Mouse (Mus musculus): ENCODE data around the gene Dis3l2. TPM values are rescaled to one million over a fixed set of nuclear protein-coding genes. Genes with fewer than 3 reads are reported as not detected.

The Dis3l2 gene
- total RNA-seq, 2 experiments from 2014 or later = 25.1 to 25.6 TPM

- DNase-seq (ENCODE audit: low spot score in 2 of 2) = peak; percentile 16 to 45
These were observed 210.3 kb downstream of the Dis3l2 start for GRCm38 (mm10) chr1:86913896-86914295.

GRCm38 (mm10) chr1:86914697-86915096 lies 211.1 kb downstream of the Dis3l2 start:
- DNase-seq (ENCODE audit: low spot score in 2 of 2) = no peak

- DNase-seq (ENCODE audit: low spot score in 2 of 2) = no peak
These were observed 212.9 kb downstream of the Dis3l2 start for GRCm38 (mm10) chr1:86916355-86916984.

- no peak for DNase-seq (ENCODE audit: low spot score in 2 of 2)
These were observed 222.2 kb downstream of the Dis3l2 start for GRCm38 (mm10) chr1:86925776-86926175.

GRCm38 (mm10) chr1:86931606-86932379 lies 228.2 kb downstream of the Dis3l2 start:
- DNase-seq (ENCODE audit: low spot score in 2 of 2) = peak; percentile 44 to 45

- no peak for DNase-seq (ENCODE audit: low spot score in 2 of 2)
These were observed 229.2 kb downstream of the Dis3l2 start for GRCm38 (mm10) chr1:86932810-86933209.

- DNase-seq (ENCODE audit: low spot score in 2 of 2) = no peak
These were observed 230.0 kb downstream of the Dis3l2 start for GRCm38 (mm10) chr1:86933656-86934055.

GRCm38 (mm10) chr1:86951501-86952205 lies 248.0 kb downstream of the Dis3l2 start:
- DNase-seq (ENCODE audit: low spot score in 2 of 2) = no peak

- DNase-seq (ENCODE audit: low spot score in 2 of 2) = no peak
These were observed 252.2 kb downstream of the Dis3l2 start for GRCm38 (mm10) chr1:86955801-86956200.

- no peak for DNase-seq (ENCODE audit: low spot score in 2 of 2)
These were observed 264.8 kb downstream of the Dis3l2 start for GRCm38 (mm10) chr1:86968261-86968964.

GRCm38 (mm10) chr1:86969173-86969725 lies 265.6 kb downstream of the Dis3l2 start:
- DNase-seq (ENCODE audit: low spot score in 2 of 2) = no peak

- no peak for DNase-seq (ENCODE audit: low spot score in 2 of 2)
These were observed 269.1 kb downstream of the Dis3l2 start for GRCm38 (mm10) chr1:86972693-86973092.

GRCm38 (mm10) chr1:86977018-86977417 lies 273.4 kb downstream of the Dis3l2 start:
- DNase-seq (ENCODE audit: low spot score in 2 of 2) = no peak

- DNase-seq (ENCODE audit: low spot score in 2 of 2) = no peak
These were observed 282.8 kb downstream of the Dis3l2 start for GRCm38 (mm10) chr1:86986372-86986771.

GRCm38 (mm10) chr1:86992849-86993248 lies 289.2 kb downstream of the Dis3l2 start:
- DNase-seq (ENCODE audit: low spot score in 2 of 2) = no peak

GRCm38 (mm10) chr1:86994023-86994422 lies 290.4 kb downstream of the Dis3l2 start:
- no peak for DNase-seq (ENCODE audit: low spot score in 2 of 2)

- no peak for DNase-seq (ENCODE audit: low spot score in 2 of 2)
These were observed 294.4 kb downstream of the Dis3l2 start for GRCm38 (mm10) chr1:86998051-86998450.

GRCm38 (mm10) chr1:87001365-87001764 lies 297.8 kb downstream of the Dis3l2 start:
- DNase-seq (ENCODE audit: low spot score in 2 of 2) = no peak

GRCm38 (mm10) chr1:87002545-87003168 lies 299.0 kb downstream of the Dis3l2 start:
- DNase-seq (ENCODE audit: low spot score in 2 of 2) = no peak

GRCm38 (mm10) chr1:87003169-87003552 lies 299.6 kb downstream of the Dis3l2 start:
- no peak for DNase-seq (ENCODE audit: low spot score in 2 of 2)

- no peak for DNase-seq (ENCODE audit: low spot score in 2 of 2)
These were observed 302.8 kb downstream of the Dis3l2 start for GRCm38 (mm10) chr1:87006425-87006824.

Data from left cerebral cortex, adult 18-20 months (tissue).